Mouse (Mus musculus) intestine, embryonic 14.5 days (tissue): ENCODE results near the gene Large2. TPM values are rescaled to one million over a fixed set of nuclear protein-coding genes. Genes with fewer than 3 reads are reported as not detected.
A peak's percentile ranks its signal among the peaks of the same experiment; 100 is the strongest.

Experiments
- ATAC-seq: fragments of 200-750 bp; cut with Nextera tagmentation; replicated peaks from 2 replicates; pipeline ENCODE4 v1.8.0; 2017; ENCODE audit warnings: low read depth, moderate number of reproducible peaks, moderate TSS enrichment, moderate library complexity; ENCODE audit not compliant: low FRiP score, low TSS enrichment
- DNase-seq: peaks from one replicate; pipeline ENCODE4 v3.0.0-alpha.2; 2018; ENCODE audit warnings: low spot score
- H3K27ac ChIP-seq: fragments of 300-500 bp; sonication (generic); 2 replicates; pipeline ENCODE4 v1.5.1; 2014; ENCODE audit warnings: low read depth, mild to moderate bottlenecking, control low read depth
- H3K27me3 ChIP-seq: fragments of 300-500 bp; sonication (generic); replicated peaks from 2 replicates; pipeline ENCODE4 v1.6.1; 2014; ENCODE audit warnings: low read length, control low read depth; ENCODE audit not compliant: control insufficient read depth, insufficient read depth
- H3K36me3 ChIP-seq: fragments of 300-500 bp; sonication (generic); 2 replicates; pipeline ENCODE4 v1.6.1; 2014; ENCODE audit warnings: low read length, control low read depth; ENCODE audit not compliant: control insufficient read depth, insufficient read depth
- H3K4me1 ChIP-seq: fragments of 300-500 bp; sonication (generic); replicated peaks from 2 replicates; pipeline ENCODE4 v1.6.1; 2014; ENCODE audit warnings: low read length, control low read depth, mixed read lengths; ENCODE audit not compliant: control insufficient read depth, insufficient read depth
- H3K4me2 ChIP-seq: fragments of 300-500 bp; sonication (generic); 2 replicates; pipeline ENCODE4 v1.6.1; 2014; ENCODE audit warnings: low read length
- H3K4me3 ChIP-seq: fragments of 300-500 bp; sonication (generic); 2 replicates; pipeline ENCODE4 v1.5.1; 2014; ENCODE audit warnings: low read depth, low read length, control low read depth, mixed read lengths
- H3K9ac ChIP-seq: fragments of 300-500 bp; sonication (generic); 2 replicates; pipeline ENCODE4 v1.6.1; 2014; ENCODE audit warnings: mild to moderate bottlenecking, low read length
- H3K9me3 ChIP-seq: fragments of 300-500 bp; sonication (generic); 2 replicates; pipeline ENCODE4 v1.6.1; 2016; ENCODE audit warnings: low read length, control low read depth; ENCODE audit not compliant: control insufficient read depth
- WGBS: fragments of 180-500 bp; shearing (Covaris S2); extraction: QIAGEN DNeasy Blood & Tissue Kit; methylation state at CpG from one replicate; pipeline ENCODE4 v1.1.7; 2014; 5-methylcytosine and 5-hydroxymethylcytosine counted together
- polyA plus RNA-seq: library from polyadenylated mRNA; unstranded; fragments of >200 nt; fragmentation: Nextera tagmentation; extraction: Ambion mirVana; gene quantifications from 2 replicates; pipeline ENCODE4 v1.2.1, GENCODE M21; 2014

Large2 gene
- polyA plus RNA-seq, result 11.6 and 12.6 TPM in 2 replicates

GRCm38 (mm10) chr2:92374514-92374913, at the start of gene Large2, which contains the start of gene Pex16:
Large2 (minus strand) TSS chr2:92374869.
Pex16 (plus strand) TSS chr2:92374676.
- WGBS, result 2% methylated on average over 16 of the region's 16 CpGs
- H3K36me3 ChIP-seq, result peaks cover 18% of the 10 kb centered on the region
- peaks cover 26% of the 10 kb centered on the region for H3K4me1 ChIP-seq
- H3K27me3 ChIP-seq, result peaks cover 15% of the 10 kb centered on the region
- H3K9ac ChIP-seq, result peak within 1 kb of the TSS; percentile 64
- peak within 1 kb of the TSS; percentile 88 for H3K4me3 ChIP-seq
- ATAC-seq, result no peak; the same call in 1 of the 2 replicates
- no peaks in the 10 kb centered on the region for H3K9me3 ChIP-seq
- no peak for DNase-seq
- peak within 1 kb of the TSS; percentile 58 for H3K27ac ChIP-seq
- peak within 1 kb of the TSS; percentile 95 for H3K4me2 ChIP-seq

- no peak for ATAC-seq
- Histone ChIP-seq H3K9ac (no peak overlapping the region), H3K9me3 (no peaks in the 10 kb centered on the region), H3K4me3 (no peak overlapping the region), H3K4me1 (peaks cover 16% of the 10 kb centered on the region), H3K36me3 (peaks cover 66% of the 10 kb centered on the region), H3K27me3 (no peaks in the 10 kb centered on the region), H3K27ac (peak overlapping the region; percentile 60; the same call in 1 of the 2 replicates), H3K4me2 (no peak overlapping the region)
- WGBS, result 80% methylated on average over 9 of the region's 9 CpGs
- no peak for DNase-seq
These were observed 49.2 kb upstream of the Large2 start for GRCm38 (mm10) chr2:92423702-92424461.

- Histone ChIP-seq H3K27me3 (no peaks in the 10 kb centered on the region), H3K9ac (no peak overlapping the region), H3K4me2 (no peak overlapping the region), H3K27ac (no peak overlapping the region), H3K9me3 (no peaks in the 10 kb centered on the region), H3K4me3 (no peak overlapping the region), H3K4me1 (peaks cover 11% of the 10 kb centered on the region), H3K36me3 (peaks cover 71% of the 10 kb centered on the region)
- ATAC-seq (no peak), DNase-seq (no peak)
- 90% methylated on average over 9 of the region's 9 CpGs for WGBS
These were observed 48.5 kb upstream of the Large2 start for GRCm38 (mm10) chr2:92423156-92423555.

- no peak overlapping the region for H3K4me2 ChIP-seq
- ATAC-seq, result no peak
- no peak overlapping the region for H3K27ac ChIP-seq
- H3K9me3 ChIP-seq, result no peaks in the 10 kb centered on the region
- WGBS, result 66% methylated on average over 10 of the region's 10 CpGs
- peaks cover 76% of the 10 kb centered on the region for H3K36me3 ChIP-seq
- peaks cover 6% of the 10 kb centered on the region for H3K4me1 ChIP-seq
- no peak for DNase-seq
- H3K9ac ChIP-seq, result no peak overlapping the region
- H3K27me3 ChIP-seq, result no peaks in the 10 kb centered on the region
- H3K4me3 ChIP-seq, result no peak overlapping the region
These were observed 47.9 kb upstream of the Large2 start for GRCm38 (mm10) chr2:92422388-92423135.

- Histone ChIP-seq H3K27ac (no peak overlapping the region), H3K9me3 (no peaks in the 10 kb centered on the region), H3K27me3 (no peaks in the 10 kb centered on the region), H3K4me1 (peaks cover 3% of the 10 kb centered on the region), H3K9ac (no peak overlapping the region), H3K4me2 (no peak overlapping the region), H3K4me3 (no peak overlapping the region), H3K36me3 (peaks cover 79% of the 10 kb centered on the region)
- WGBS, result 95% methylated on average over 7 of the region's 7 CpGs
- no peak for ATAC-seq
- DNase-seq, result no peak
These were observed 47.2 kb upstream of the Large2 start for GRCm38 (mm10) chr2:92421723-92422387.

GRCm38 (mm10) chr2:92411705-92412104, 37.0 kb upstream of the Large2 start:
- H3K27ac ChIP-seq, result no peak overlapping the region
- no peak for ATAC-seq
- WGBS, result 94% methylated on average over 10 of the region's 10 CpGs
- peaks cover 90% of the 10 kb centered on the region for H3K36me3 ChIP-seq
- no peak overlapping the region for H3K4me2 ChIP-seq
- H3K4me3 ChIP-seq, result no peak overlapping the region
- H3K27me3 ChIP-seq, result no peaks in the 10 kb centered on the region
- no peak for DNase-seq
- H3K9me3 ChIP-seq, result no peaks in the 10 kb centered on the region
- H3K4me1 ChIP-seq, result no peaks in the 10 kb centered on the region
- no peak overlapping the region for H3K9ac ChIP-seq

GRCm38 (mm10) chr2:92408309-92409045, 33.8 kb upstream of the Large2 start:
- ATAC-seq, result no peak
- Histone ChIP-seq H3K27me3 (no peaks in the 10 kb centered on the region), H3K36me3 (peaks cover 83% of the 10 kb centered on the region), H3K9me3 (no peaks in the 10 kb centered on the region), H3K4me1 (no peaks in the 10 kb centered on the region), H3K4me3 (no peak overlapping the region), H3K4me2 (no peak overlapping the region), H3K9ac (no peak overlapping the region), H3K27ac (no peak overlapping the region)
- DNase-seq, result no peak
- WGBS, result 88% methylated on average over 18 of the region's 18 CpGs

- DNase-seq, result no peak
- Histone ChIP-seq H3K27ac (no peak overlapping the region), H3K4me3 (no peak overlapping the region), H3K9ac (no peak overlapping the region), H3K36me3 (peaks cover 55% of the 10 kb centered on the region), H3K4me2 (no peak overlapping the region), H3K4me1 (0 out of 2 replicates have a peak, but pooled peaks cover 4% of the 10 kb centered on the region), H3K27me3 (peaks cover 2% of the 10 kb centered on the region; the same call in 1 of the 2 replicates), H3K9me3 (no peaks in the 10 kb centered on the region)
- ATAC-seq, result no peak
- WGBS, result 91% methylated on average over 7 of the region's 7 CpGs
These were observed 31.0 kb upstream of the Large2 start for GRCm38 (mm10) chr2:92405687-92406086.
